Mouse (Mus musculus) embryonic facial prominence, embryonic 14.5 days (tissue): Measurements from ENCODE around the gene Vps35l. TPM values are rescaled to one million over a fixed set of nuclear protein-coding genes. Genes with fewer than 3 reads are reported as not detected.

Experiments used
- ATAC-seq: fragments of 200-750 bp; cut with Nextera tagmentation; 2 replicates; pipeline ENCODE4 v1.8.0; 2017; ENCODE audit warnings: low read depth, moderate number of reproducible peaks, moderate TSS enrichment
- DNase-seq: peaks from one replicate; pipeline ENCODE4 v3.0.0-alpha.2; 2015; ENCODE audit warnings: low spot score
- H3K27ac ChIP-seq: fragments of 300-500 bp; sonication (generic); replicated peaks from 2 replicates; pipeline ENCODE4 v1.5.1; 2014; ENCODE audit warnings: low read depth, mild to moderate bottlenecking, low read length, moderate library complexity
- H3K27me3 ChIP-seq: fragments of 300-500 bp; sonication (generic); replicated peaks from 2 replicates; pipeline ENCODE4 v1.6.1; 2014; ENCODE audit warnings: low read length; ENCODE audit not compliant: control insufficient read depth, insufficient read depth
- H3K36me3 ChIP-seq: fragments of 300-500 bp; sonication (generic); 2 replicates; pipeline ENCODE4 v1.6.1; 2014; ENCODE audit warnings: low read length, mixed read lengths; ENCODE audit not compliant: control insufficient read depth, insufficient read depth
- H3K4me1 ChIP-seq: fragments of 300-500 bp; sonication (generic); 2 replicates; pipeline ENCODE4 v1.6.1; 2014; ENCODE audit warnings: antibody characterized with exemption, low read length; ENCODE audit not compliant: control insufficient read depth, insufficient read depth
- H3K4me2 ChIP-seq: fragments of 300-500 bp; sonication (generic); 2 replicates; pipeline ENCODE4 v1.6.1; 2014; ENCODE audit warnings: low read depth, mild to moderate bottlenecking, low read length, moderate library complexity, mixed read lengths
- H3K4me3 ChIP-seq: fragments of 300-500 bp; sonication (generic); 2 replicates; pipeline ENCODE4 v1.5.1; 2014; ENCODE audit warnings: low read depth, mild to moderate bottlenecking, low read length
- H3K9ac ChIP-seq: fragments of 300-500 bp; sonication (generic); 2 replicates; pipeline ENCODE4 v1.6.1; 2014; ENCODE audit warnings: low read depth, mild to moderate bottlenecking, low read length, moderate library complexity, mixed read lengths
- H3K9me3 ChIP-seq: fragments of 300-500 bp; sonication (generic); 2 replicates; pipeline ENCODE4 v1.6.1; 2016; ENCODE audit warnings: low read length; ENCODE audit not compliant: control insufficient read depth
- WGBS: fragments of 180-500 bp; shearing (Covaris S2); extraction: QIAGEN DNeasy Blood & Tissue Kit; methylation state at CpG from one replicate; pipeline ENCODE4 v1.1.7; 2014; 5-methylcytosine and 5-hydroxymethylcytosine counted together
- polyA plus RNA-seq: library from polyadenylated mRNA; unstranded; fragments of >200 nt; fragmentation: Nextera tagmentation; extraction: Ambion mirVana; gene quantifications from 2 replicates; pipeline ENCODE4 v1.2.1, GENCODE M21; 2014

The Vps35l gene
- polyA plus RNA-seq, 1 experiment from 2014 or later, result 62.7 TPM

GRCm38 (mm10) chr7:118776491-118776890, 36.5 kb downstream of the Vps35l start:
- WGBS, result 70% methylated on average over 9 of the region's 9 CpGs
- H3K4me3 ChIP-seq, result no peak overlapping the region
- DNase-seq (no peak), ATAC-seq (no peak)
- H3K9ac ChIP-seq, result no peak overlapping the region
- H3K27me3 ChIP-seq, result no peaks in the 10 kb centered on the region
- H3K9me3 ChIP-seq, result no peaks in the 10 kb centered on the region
- H3K36me3 ChIP-seq, result peaks cover 39% of the 10 kb centered on the region
- H3K4me1 ChIP-seq, result no peaks in the 10 kb centered on the region
- H3K27ac ChIP-seq, result no peak overlapping the region
- no peak overlapping the region for H3K4me2 ChIP-seq

DNA sequence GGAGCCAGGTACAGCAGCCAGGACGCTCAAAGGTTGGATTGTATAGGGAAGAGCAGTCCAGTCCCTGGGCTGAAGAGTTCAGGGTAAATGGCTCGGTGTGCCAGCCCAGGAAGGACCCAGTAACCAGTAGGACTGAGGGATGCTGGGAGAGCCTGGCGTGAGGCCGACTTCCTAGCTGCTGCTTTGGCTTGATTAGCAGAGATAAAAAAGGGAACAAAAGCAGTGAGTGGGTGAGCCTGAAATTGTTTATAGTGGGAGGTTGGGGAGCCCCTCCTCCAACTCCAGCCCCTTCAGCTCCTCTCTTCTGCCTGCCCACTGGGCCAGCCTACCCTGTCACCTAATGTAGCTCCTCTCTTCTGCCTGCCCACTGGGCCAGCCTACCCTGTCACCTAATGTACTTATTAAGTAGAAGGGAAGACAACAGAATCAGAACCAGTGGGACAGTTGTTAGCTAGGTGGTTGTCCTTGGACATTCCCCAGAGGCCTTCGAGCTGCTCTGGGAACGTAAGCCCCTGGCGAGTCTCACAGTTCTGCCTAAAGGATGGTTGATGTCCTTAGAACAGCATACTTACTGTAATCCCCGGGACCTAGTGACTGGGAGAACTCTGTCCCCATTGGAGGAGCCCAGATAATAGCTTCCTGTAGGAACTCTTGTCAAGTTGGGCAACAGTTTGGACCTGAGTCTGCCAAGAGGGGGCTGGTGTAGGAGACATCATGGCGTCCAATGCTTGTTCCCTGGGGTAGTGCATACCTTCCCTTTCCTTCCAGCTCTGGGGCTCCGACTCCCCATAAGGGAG, 37.8 kb downstream of the Vps35l start:
- no peak overlapping the region for H3K27ac ChIP-seq
- H3K36me3 ChIP-seq, result peaks cover 50% of the 10 kb centered on the region
- ATAC-seq, result no peak
- no peak overlapping the region for H3K9ac ChIP-seq
- H3K27me3 ChIP-seq, result no peaks in the 10 kb centered on the region
- no peak for DNase-seq
- H3K4me3 ChIP-seq, result no peak overlapping the region
- no peaks in the 10 kb centered on the region for H3K9me3 ChIP-seq
- no peaks in the 10 kb centered on the region for H3K4me1 ChIP-seq
- no peak overlapping the region for H3K4me2 ChIP-seq
- whole genome bisulfite sequencing, result 88% methylated on average over 10 of the region's 10 CpGs

- Histone ChIP-seq H3K4me1 (no peaks in the 10 kb centered on the region), H3K4me3 (no peak overlapping the region), H3K9ac (no peak overlapping the region), H3K4me2 (no peak overlapping the region), H3K27ac (no peak overlapping the region), H3K27me3 (no peaks in the 10 kb centered on the region), H3K9me3 (no peaks in the 10 kb centered on the region), H3K36me3 (peaks cover 57% of the 10 kb centered on the region)
- ATAC-seq, result no peak
- DNase-seq, result peak; percentile 22
- WGBS, result 68% methylated on average over 6 of the region's 6 CpGs
These were observed 38.5 kb downstream of the Vps35l start for GRCm38 (mm10) chr7:118778561-118778960.

DNA sequence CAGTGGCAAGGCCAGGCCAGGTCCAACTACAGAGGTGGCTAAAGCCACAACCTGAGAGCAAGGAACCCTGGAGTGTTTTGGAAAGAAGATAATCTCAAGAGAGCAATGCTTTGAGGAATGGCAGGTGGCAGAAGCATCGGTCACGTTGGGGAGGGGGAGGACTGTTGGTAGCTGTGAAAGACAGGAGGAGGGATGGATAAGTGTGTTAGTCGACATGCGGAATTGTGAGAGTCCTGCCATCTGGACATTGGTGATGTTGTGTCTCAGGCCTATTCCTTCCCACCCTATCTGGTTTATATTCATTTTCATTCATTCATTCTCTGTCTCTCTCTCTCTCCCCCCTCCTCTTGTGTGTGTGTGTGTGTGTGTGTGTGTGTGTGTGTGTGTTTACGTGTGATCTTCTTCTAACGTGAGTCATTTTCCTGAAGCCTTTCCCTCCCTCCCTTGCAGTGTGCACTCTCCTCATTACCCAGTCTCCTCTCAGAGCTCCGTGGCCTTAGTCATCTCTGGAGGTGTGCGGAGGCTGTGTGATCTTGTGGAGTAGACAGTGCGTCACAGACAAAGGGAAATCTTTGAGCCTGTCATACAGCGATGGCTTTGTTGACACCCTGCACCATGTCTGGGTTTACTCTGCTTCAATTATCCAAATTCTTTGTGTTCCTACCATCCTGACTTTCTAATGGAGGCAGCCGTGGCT, 43.4 kb downstream of the Vps35l start:
- H3K4me1 ChIP-seq, result no peaks in the 10 kb centered on the region
- H3K9me3 ChIP-seq, result no peaks in the 10 kb centered on the region
- H3K4me3 ChIP-seq, result no peak overlapping the region
- ATAC-seq (no peak), DNase-seq (no peak)
- H3K9ac ChIP-seq, result no peak overlapping the region
- H3K4me2 ChIP-seq, result no peak overlapping the region
- H3K27me3 ChIP-seq, result no peaks in the 10 kb centered on the region
- H3K27ac ChIP-seq, result no peak overlapping the region
- H3K36me3 ChIP-seq, result peaks cover 44% of the 10 kb centered on the region; the same call in 1 of the 2 replicates
- WGBS, result 89% methylated on average over 11 of the region's 11 CpGs

DNA sequence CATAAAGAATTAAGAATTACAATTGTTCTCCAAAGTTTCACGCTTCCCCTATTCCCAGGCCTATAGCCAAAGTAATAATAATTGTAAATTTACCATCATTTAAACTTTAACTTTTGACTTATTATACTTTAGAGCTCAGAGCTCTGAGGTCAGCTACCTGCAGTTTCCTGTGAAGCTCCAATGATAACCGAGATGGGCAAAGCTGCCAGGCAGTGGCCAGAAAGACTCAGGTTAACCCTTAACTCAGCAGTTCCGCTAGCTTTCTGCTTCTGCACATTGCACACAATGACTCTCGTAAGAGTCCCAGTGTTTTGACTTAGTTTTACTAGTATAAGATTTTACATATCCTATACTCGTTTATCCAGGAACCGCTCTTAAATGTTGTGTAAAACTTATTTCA, 46.1 kb downstream of the Vps35l start:
- 86% methylated on average over 6 of the region's 6 CpGs for WGBS
- H3K4me1 ChIP-seq, result no peaks in the 10 kb centered on the region
- no peak overlapping the region for H3K9ac ChIP-seq
- no peak overlapping the region for H3K27ac ChIP-seq
- no peaks in the 10 kb centered on the region for H3K9me3 ChIP-seq
- DNase-seq (no peak), ATAC-seq (no peak)
- H3K36me3 ChIP-seq, result peaks cover 36% of the 10 kb centered on the region; the same call in 1 of the 2 replicates
- no peaks in the 10 kb centered on the region for H3K27me3 ChIP-seq
- H3K4me3 ChIP-seq, result no peak overlapping the region
- H3K4me2 ChIP-seq, result no peak overlapping the region

- DNase-seq (no peak), ATAC-seq (no peak)
- H3K27me3 ChIP-seq, result no peaks in the 10 kb centered on the region
- H3K9me3 ChIP-seq, result no peaks in the 10 kb centered on the region
- no peaks in the 10 kb centered on the region for H3K4me1 ChIP-seq
- no peak overlapping the region for H3K4me3 ChIP-seq
- WGBS, result 93% methylated on average over 5 of the region's 5 CpGs
- H3K4me2 ChIP-seq, result no peak overlapping the region
- H3K27ac ChIP-seq, result no peak overlapping the region
- H3K36me3 ChIP-seq, result peaks cover 38% of the 10 kb centered on the region
- no peak overlapping the region for H3K9ac ChIP-seq
These were observed 47.3 kb downstream of the Vps35l start for GRCm38 (mm10) chr7:118787326-118787725.

GRCm38 (mm10) chr7:118788481-118788880, 48.5 kb downstream of the Vps35l start:
- no peaks in the 10 kb centered on the region for H3K9me3 ChIP-seq
- no peak for DNase-seq
- no peak overlapping the region for H3K9ac ChIP-seq
- no peak overlapping the region for H3K4me2 ChIP-seq
- H3K27ac ChIP-seq, result no peak overlapping the region
- H3K27me3 ChIP-seq, result no peaks in the 10 kb centered on the region
- 61% methylated on average over 7 of the region's 7 CpGs for WGBS
- H3K4me3 ChIP-seq, result no peak overlapping the region
- peaks cover 37% of the 10 kb centered on the region for H3K36me3 ChIP-seq
- no peaks in the 10 kb centered on the region for H3K4me1 ChIP-seq
- no peak for ATAC-seq

DNA sequence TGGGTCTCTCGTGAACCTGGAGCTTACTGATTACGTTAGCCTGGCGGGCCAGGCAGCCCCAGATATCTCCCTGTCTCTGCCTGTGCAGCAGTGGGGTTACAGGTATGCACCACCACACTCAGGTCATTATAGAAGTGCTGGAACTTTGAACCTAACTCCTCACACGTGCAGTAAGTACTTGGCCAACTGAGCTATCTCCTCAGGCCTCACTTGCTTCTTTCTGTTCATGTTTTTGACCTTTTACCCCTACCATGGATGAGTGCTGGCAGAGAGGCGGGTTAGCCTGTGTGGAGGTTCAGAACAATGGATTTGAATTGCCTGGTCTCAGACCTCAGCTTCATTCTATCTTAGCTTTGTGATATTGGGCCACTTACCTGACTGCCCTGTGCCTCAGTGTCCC, 50.3 kb downstream of the Vps35l start:
- DNase-seq, result no peak
- no peak for ATAC-seq
- no peaks in the 10 kb centered on the region for H3K4me1 ChIP-seq
- H3K4me3 ChIP-seq, result no peak overlapping the region
- no peak overlapping the region for H3K27ac ChIP-seq
- H3K4me2 ChIP-seq, result no peak overlapping the region
- no peak overlapping the region for H3K9ac ChIP-seq
- no peaks in the 10 kb centered on the region for H3K27me3 ChIP-seq
- whole genome bisulfite sequencing, result 91% methylated on average over 5 of the region's 5 CpGs
- no peaks in the 10 kb centered on the region for H3K9me3 ChIP-seq
- H3K36me3 ChIP-seq, result peaks cover 53% of the 10 kb centered on the region
